38 mouse cellular contexts compared by ENCODE assay signal in the genomic region with DNA sequence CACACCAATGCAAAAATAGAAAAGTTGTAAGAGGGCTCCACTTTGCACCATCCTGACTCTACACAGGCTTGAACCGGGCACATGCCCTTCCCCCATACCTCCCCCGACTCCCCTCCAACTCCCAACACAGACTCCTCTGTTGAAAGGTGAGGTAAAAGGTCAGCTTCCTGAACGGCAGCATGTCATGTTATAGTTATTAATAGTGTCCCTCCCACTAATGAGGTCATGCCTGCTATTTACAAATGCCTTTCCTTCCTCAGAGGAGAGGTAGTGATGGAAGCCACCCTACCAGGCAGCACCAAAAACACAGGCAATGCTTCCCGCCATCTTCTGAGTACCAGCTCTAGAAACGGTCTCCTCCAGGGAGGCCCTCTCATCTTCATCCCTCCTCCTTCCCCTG. TPM values are rescaled to one million over a fixed set of nuclear protein-coding genes. Genes with fewer than 3 reads are reported as not detected.
A peak's percentile ranks its signal among the peaks of the same experiment; 100 is the strongest.
DNase-seq lines count a peak whose midpoint lies in the region; ATAC-seq and TF ChIP-seq lines count a peak whose summit lies in the region.
"Had no signal": no experiment of that assay in that cellular context is flagged by ENCODE, and none has a peak within 500 bp of the region (broad histone marks: within the 10 kb centered on the region; RNA-seq: fewer than 3 reads in every experiment).

No protein-coding gene starts in this region.

- no peaks in the 10 kb centered on the region for H3K36me3 ChIP-seq in heart, embryonic 13.5 days
- H3K36me3 ChIP-seq: hindbrain, embryonic 10.5 days; hindbrain, embryonic 15.5 days; midbrain, embryonic 13.5 days; neural tube, embryonic 15.5 days; stomach, embryonic 15.5 days had no signal

- H3K27ac ChIP-seq in gastrocnemius, adult 2 months = no peak overlapping the region
- no peak overlapping the region for H3K27ac ChIP-seq in heart, embryonic 13.5 days (replicated peaks)
- H3K27ac ChIP-seq: forebrain, embryonic 13.5 days; hindbrain, embryonic 15.5 days; liver, embryonic 14.5 days; midbrain, embryonic 13.5 days; neural tube, embryonic 15.5 days; stomach, embryonic 15.5 days had no signal

- H3K9me3 ChIP-seq in heart, embryonic 13.5 days = no peaks in the 10 kb centered on the region
- H3K9me3 ChIP-seq: forebrain, embryonic 13.5 days; G1E; hindbrain, embryonic 10.5 days; hindbrain, embryonic 15.5 days; midbrain, embryonic 13.5 days; neural tube, embryonic 15.5 days; stomach, embryonic 15.5 days had no signal

- H3K9ac ChIP-seq in heart, embryonic 13.5 days = 0 out of 2 replicates have a peak overlapping the region, but pooled peaks have one; percentile 21
- H3K9ac ChIP-seq: forebrain, embryonic 13.5 days; hindbrain, embryonic 15.5 days; liver, embryonic 14.5 days; midbrain, embryonic 13.5 days; neural tube, embryonic 15.5 days; stomach, embryonic 15.5 days had no signal

- TF ChIP-seq CTCF in gastrocnemius, adult 2 months (IDR thresholded peaks at IDR 0.05) = no peak
- no peak for TF ChIP-seq CTCF in lung, adult 2 months (IDR thresholded peaks at IDR 0.05; ENCODE audit: insufficient read depth, low read length)

- no peak for DNase-seq in gastrocnemius, adult 2 months
- DNase-seq in gastrocnemius, postnatal 10 days = no peak
- DNase-seq in heart, postnatal 36 days = no peak
- DNase-seq in lung, postnatal 36 days = peak; percentile 24
- no peak for DNase-seq in lung, adult 2 months
- DNase-seq in embryo, embryonic 10.5 days (ENCODE audit: low spot score) = peak; percentile 71
- no peak for DNase-seq in left cerebral cortex, postnatal 14 days (ENCODE audit: low spot score in 2 of 2)
- DNase-seq: adrenal gland, postnatal 10 days; cerebellum, adult 11 months; cerebellum, adult 9-10 months; cerebellum, postnatal 36 days; gastrocnemius, postnatal 25 days; kidney, adult 11 months; kidney, postnatal 14 days; layer of hippocampus, adult 9-11 months; liver; retina, postnatal 1 day; right cerebral cortex, postnatal 14 days; thymus, adult 18-20 months; thymus, postnatal 25 days had no signal

- WGBS in heart, embryonic 13.5 days = 26% methylated on average over 5 of the region's 5 CpGs
- 41% methylated on average over 5 of the region's 5 CpGs for WGBS in lung, adult 2 months

- peak overlapping the region; percentile 16; the same call in 1 of the 2 replicates for H3K4me2 ChIP-seq in heart, embryonic 13.5 days
- H3K4me2 ChIP-seq: forebrain, embryonic 13.5 days; hindbrain, embryonic 15.5 days; midbrain, embryonic 13.5 days; neural tube, embryonic 15.5 days; stomach, embryonic 15.5 days had no signal

- no peak for ATAC-seq in heart, embryonic 13.5 days (ENCODE audit: extremely low read depth, insufficient number of reproducible peaks, low FRiP score, low TSS enrichment)
- ATAC-seq: forebrain, embryonic 13.5 days; inflammation-experienced regulatory T-cells, adult 6 months; midbrain, embryonic 13.5 days had no signal

- TF ChIP-seq POLR2A in lung, adult 2 months (IDR thresholded peaks at IDR 0.05; ENCODE audit: borderline replicate concordance, extremely low read depth, low read depth, low read length) = no peak

- intact Hi-C loops in gastrocnemius, adult 2 months (cut with DNase I) = no loop called here
- intact Hi-C loops in heart, postnatal 36 days (cut with DNase I) = no loop called here
- intact Hi-C loops in left cerebral cortex, postnatal 14 days (cut with DNase I) = no loop called here

- peaks cover 31% of the 10 kb centered on the region for H3K27me3 ChIP-seq in heart, embryonic 13.5 days (replicated peaks)
- H3K27me3 ChIP-seq: stomach, embryonic 15.5 days had no signal

- peak overlapping the region; percentile 24; the same call in 1 of the 2 replicates for H3K4me3 ChIP-seq in gastrocnemius, adult 2 months
- no peak overlapping the region for H3K4me3 ChIP-seq in heart, embryonic 13.5 days
- no peak overlapping the region for H3K4me3 ChIP-seq in lung, adult 2 months (replicated peaks; ENCODE audit: extremely low read depth, low read depth, low read length)
- H3K4me3 ChIP-seq: forebrain, embryonic 13.5 days; hindbrain, embryonic 10.5 days; hindbrain, embryonic 15.5 days; midbrain, embryonic 13.5 days; neural tube, embryonic 15.5 days; stomach, embryonic 15.5 days had no signal

- peaks cover 67% of the 10 kb centered on the region for H3K4me1 ChIP-seq in heart, embryonic 13.5 days
- H3K4me1 ChIP-seq in lung, adult 2 months (ENCODE audit: control insufficient read depth, insufficient read depth, low read length) = peaks cover 17% of the 10 kb centered on the region

RNA-seq across cellular contexts. Expression of a gene that starts 2.7 kb away (rescaled TPM):
- total RNA-seq in gastrocnemius, adult 2 months (2021) = 1 to 10 TPM; 3.8 to 5.3 TPM
- 10 to 100 TPM; 10.2 to 12.8 TPM for total RNA-seq in gastrocnemius, postnatal 10 days (2021)
- polyA plus RNA-seq in heart, embryonic 13.5 days (2015; fragmentation: Nextera tagmentation; extraction: Ambion mirVana) = 11.9 and 16.9 TPM in 2 replicates
- total RNA-seq in heart, postnatal 36 days (2021) = 10 to 100 TPM in 1 of 2 experiments, 1 to 10 TPM in 1; 9.7 to 13.9 TPM
- 12.1 and 12.5 TPM in 2 replicates for polyA plus RNA-seq in lung, adult 2 months (2012; rRNA removed)
- 10 to 100 TPM; 11.5 to 16.7 TPM for total RNA-seq in left cerebral cortex, postnatal 14 days (2021)

RNA-seq across cellular contexts. Expression of a gene that starts 28.8 kb away (rescaled TPM):
- total RNA-seq in gastrocnemius, adult 2 months (2021) = not detected
- not detected for total RNA-seq in gastrocnemius, postnatal 10 days (2021)
- polyA plus RNA-seq in heart, embryonic 13.5 days (2015; fragmentation: Nextera tagmentation; extraction: Ambion mirVana) = 0.07 TPM in 1 of 2 replicates, not detected in the other
- total RNA-seq in heart, postnatal 36 days (2021) = not detected
- polyA plus RNA-seq in lung, adult 2 months (2012; rRNA removed) = not detected in 2 replicates
- total RNA-seq in left cerebral cortex, postnatal 14 days (2021) = not detected
- total RNA-seq: adrenal gland, postnatal 10 days; gastrocnemius, postnatal 25 days; heart, adult 18-20 months; left cerebral cortex, postnatal 10 days; monocyte, adult 5-6 weeks had no signal
- polyA plus RNA-seq: embryonic facial prominence, embryonic 11.5 days; forebrain, embryonic 13.5 days; G1E; hindbrain, embryonic 10.5 days; hindbrain, embryonic 15.5 days; inflammation-experienced regulatory T-cells, adult 6 months; kidney, embryonic 14.5 days; limb, embryonic 11.5 days; liver, embryonic 14.5 days; lung, embryonic 16.5 days; midbrain, embryonic 13.5 days; neural tube, embryonic 15.5 days; small intestine, adult 2 months had no signal

Comparison
In these comparisons a context has a peak if more than half of its experiments do, and no peak if none do; other contexts are left out.
1. DNase-seq: peak in lung, postnatal 36 days (single experiment) and embryo, embryonic 10.5 days (single experiment); none in gastrocnemius, adult 2 months (single experiment), gastrocnemius, postnatal 10 days (single experiment), heart, postnatal 36 days (0 of 2), lung, adult 2 months (single experiment) and left cerebral cortex, postnatal 14 days (0 of 2).